Mouse (Mus musculus) left cerebral cortex, adult 18-20 months (tissue): Measurements from ENCODE around the gene Lgals12. TPM values are rescaled to one million over a fixed set of nuclear protein-coding genes. Genes with fewer than 3 reads are reported as not detected.
A peak's percentile ranks its signal among the peaks of the same experiment; 100 is the strongest.

Source experiments
- DNase-seq, 2 experiments: peaks; one replicate each; pipeline ENCODE4 v3.0.0; 2021 to 2022; ENCODE audit warnings: low spot score in 2 of 2, mixed read lengths in 1 of 2
- total RNA-seq, 2 experiments: library from RNA; stranded (reverse); gene quantifications; 2 replicates each; pipeline ENCODE4 v1.2.3; 2021

Lgals12 gene
- total RNA-seq, 2 experiments from 2014 or later, result 0.77 to 0.91 TPM

DNA sequence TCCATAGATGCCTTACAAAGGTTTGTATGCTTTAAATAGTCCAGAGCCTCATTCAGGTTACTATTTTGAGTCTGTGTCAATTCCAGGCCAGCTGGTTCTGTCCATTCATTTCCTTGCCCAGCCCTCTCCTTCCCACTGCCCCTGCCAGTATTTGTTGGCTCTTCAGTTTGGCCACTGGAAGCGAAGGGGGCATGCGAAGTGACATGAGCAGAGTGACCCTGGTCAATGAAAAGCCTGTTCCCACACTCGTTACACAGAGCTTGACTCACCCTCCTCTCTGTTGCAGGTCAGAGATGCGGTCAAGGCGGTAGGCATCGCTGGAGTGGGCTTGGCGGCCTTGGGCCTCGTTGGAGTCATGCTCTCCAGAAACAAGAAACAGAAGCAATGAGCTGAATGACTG is 21.7 kb downstream of the Lgals12 start:
- no peak for DNase-seq

DNA sequence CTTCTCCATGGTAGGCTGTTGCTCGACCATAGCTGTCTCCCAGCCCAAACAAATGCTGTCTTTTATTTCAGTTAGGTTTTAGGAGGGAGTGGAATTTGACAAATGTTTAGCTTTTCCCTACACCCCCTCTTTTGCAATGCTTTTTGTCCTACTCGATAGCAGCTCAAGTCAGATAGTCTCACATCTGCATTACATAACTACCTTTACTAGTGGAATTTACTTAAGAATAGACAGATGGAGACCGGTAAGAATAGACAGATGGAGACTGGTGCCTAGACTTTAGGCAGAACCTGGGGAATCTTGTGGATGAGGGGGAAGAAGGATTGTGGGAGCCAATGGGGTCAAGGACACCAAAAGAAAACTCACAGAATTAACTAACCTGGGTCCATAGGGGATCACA is 23.4 kb downstream of the Lgals12 start:
- DNase-seq, result no peak

DNA sequence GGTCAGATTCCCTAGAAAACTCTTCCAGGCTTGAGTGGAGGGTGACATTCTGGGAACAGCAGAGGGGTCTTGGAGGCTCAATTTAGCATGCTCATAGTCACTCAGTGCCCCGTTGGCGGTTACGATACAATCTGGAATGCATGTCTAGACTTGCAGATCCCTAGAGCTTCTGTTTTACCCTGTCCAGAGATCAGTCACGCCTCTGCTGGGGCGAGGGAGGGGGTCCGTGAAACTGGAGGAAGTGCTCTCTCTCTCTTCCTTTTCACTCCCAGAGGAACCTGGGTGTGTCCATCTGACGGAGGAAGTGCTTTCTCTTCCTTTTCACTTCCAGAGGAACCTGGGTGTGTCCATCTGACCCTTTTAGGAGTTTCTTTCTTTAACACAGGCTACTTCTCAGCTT is 23.9 kb downstream of the Lgals12 start:
- DNase-seq, result no peak

DNA sequence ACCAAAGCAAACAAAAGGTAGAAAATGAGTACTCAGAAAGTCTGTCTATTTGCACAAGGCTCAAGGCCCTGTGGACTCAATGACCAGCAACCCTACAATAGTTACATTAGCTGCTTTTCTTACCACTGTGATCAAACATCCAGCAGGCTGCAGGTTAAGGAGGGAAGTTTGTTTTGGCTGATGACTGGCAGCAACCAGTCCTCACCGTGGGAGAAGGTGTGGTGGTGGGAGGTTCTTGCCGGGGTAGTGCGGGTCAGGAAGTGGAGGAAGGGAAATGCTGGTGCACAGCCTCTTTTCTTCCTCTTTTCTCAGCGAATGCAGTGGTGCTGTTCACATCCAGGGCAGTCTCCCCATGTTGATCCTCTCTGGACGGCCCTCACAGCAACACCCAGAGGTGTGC is 26.0 kb downstream of the Lgals12 start:
- DNase-seq, result no peak

DNA sequence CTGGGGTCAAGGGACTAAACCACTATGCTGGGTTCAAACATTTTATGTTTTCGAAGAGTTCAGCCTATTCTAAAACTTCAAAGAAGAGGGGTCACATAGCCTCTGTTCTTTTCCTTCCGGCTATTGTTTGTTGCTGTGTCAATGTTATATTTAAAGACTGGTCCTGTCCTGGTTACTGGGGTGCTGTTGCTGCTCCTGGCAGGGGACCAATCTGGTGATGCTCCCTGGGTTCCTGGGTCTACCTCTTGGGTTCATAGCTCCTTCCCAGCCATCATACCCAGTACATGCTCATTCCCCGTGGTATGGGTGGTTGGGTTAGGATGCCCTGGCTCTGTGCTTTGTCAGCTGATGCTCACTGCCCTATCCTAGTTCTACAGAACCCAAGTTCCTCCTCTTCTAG is 29.3 kb downstream of the Lgals12 start:
- DNase-seq, result no peak

DNA sequence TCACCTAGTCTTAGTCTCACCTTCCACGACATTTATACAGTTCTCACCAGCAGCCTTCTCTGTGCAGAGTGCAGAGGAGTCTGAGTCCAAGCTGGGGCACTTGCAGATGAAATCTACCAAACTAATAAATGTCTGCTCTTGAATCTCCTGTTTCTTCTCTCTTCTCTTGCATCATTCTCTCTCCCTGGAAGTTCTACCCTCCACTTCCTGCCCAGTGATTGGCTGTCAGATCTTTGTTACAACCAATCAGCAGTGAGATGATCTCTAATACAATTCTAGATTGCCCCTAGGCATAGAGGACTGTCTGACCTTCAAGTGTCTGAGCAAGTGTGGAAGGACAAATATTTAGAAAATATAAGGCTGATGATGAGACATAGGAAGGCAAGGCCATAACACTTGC is 30.8 kb downstream of the Lgals12 start:
- DNase-seq, result no peak

DNA sequence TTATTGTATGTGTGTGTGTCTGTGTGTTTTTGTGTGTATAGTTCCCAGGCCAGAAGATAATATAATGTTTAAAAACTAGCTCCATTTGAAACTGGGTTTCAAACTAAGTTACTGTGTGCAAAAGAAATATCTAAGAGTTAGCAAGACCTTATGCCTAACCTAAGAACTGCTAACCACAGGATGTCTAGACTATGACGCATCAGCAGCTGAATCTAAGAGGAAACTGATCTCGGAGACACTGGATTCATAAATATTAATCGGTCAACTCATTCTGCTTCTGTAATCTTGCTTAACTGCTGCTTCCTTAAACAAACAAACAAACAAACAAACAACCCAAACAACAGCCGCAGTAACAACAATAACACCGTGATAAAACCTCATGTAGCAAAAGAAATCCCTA is 37.3 kb downstream of the Lgals12 start:
- no peak for DNase-seq

DNA sequence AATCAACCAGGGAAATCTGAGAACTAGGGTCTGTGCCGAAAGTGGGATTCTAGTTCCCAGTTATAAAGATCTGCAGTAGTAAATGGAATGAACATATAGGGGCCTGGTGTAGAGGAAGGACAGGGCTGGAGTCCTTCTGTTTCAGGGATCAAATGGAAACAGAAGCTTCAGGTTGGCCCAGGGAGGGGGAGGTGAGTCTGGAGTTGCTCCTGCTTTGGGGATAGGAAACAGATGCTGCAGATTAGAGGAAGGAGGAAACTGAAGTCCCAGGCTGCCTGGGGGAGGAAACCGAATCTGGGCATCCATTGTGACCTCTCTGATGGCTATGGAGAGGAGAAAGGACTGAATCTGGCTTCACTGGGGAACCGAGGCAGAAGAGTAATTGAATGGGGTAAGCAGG is 38.6 kb downstream of the Lgals12 start:
- no peak for DNase-seq

DNA sequence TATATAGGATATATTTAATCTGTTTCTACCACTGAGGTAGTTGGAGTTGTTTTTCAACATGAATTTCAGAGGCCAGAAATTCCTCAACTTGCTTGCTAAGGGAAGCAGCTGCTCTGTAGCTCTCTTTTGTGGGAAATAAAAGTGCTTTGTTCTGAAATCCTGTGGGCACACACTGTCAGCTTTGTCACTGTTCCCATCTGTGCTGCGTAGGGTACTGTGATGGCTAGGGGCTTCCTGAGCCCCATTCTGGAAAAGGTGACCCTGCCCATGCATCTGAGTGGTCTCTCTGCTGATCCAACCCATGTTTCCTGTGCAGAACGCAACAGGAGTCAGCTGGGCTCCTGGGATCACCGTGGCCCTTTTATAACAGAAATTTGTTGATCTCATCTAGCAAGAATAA is 40.2 kb downstream of the Lgals12 start:
- peak in 1 of 2 experiments; percentile 17 for DNase-seq

DNA sequence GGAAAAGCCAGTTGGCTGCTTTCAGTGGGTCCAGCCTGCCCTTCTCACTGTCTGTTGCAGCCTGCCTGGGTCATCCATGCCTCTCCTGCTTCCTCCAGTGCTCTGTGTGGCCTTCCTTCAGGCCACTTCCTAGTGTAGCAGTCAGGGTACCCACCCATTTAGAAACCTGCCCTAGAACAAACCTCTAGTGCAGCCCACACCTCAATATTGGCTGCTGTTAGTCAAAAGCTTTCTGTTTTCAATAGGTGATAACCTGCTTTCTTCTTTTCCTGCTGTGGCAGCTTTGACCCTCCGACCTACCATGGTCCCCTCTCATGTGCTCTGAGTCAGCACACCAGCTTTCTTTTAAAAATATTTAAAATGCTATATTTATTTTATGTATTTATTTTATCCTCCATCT is 42.5 kb downstream of the Lgals12 start:
- no peak for DNase-seq

DNA sequence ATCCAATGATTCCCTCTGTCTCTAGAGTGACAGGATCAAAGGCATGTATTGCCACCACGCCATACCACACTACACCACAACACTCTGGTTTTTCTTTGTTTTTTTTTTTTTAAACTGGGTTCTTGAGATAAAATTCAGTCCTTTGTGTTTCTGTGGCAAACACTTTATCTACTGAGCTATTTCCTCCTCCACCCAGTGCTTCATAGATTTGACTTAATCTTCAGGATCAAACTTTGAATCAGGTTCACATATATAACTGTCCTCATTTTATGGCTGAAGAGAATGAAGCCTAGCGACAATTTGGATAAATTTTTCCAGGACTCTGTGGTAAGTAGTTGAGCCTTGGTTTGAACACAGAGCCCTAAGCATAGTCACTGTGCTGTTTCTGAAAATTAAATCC is 43.3 kb downstream of the Lgals12 start:
- DNase-seq, result no peak

DNA sequence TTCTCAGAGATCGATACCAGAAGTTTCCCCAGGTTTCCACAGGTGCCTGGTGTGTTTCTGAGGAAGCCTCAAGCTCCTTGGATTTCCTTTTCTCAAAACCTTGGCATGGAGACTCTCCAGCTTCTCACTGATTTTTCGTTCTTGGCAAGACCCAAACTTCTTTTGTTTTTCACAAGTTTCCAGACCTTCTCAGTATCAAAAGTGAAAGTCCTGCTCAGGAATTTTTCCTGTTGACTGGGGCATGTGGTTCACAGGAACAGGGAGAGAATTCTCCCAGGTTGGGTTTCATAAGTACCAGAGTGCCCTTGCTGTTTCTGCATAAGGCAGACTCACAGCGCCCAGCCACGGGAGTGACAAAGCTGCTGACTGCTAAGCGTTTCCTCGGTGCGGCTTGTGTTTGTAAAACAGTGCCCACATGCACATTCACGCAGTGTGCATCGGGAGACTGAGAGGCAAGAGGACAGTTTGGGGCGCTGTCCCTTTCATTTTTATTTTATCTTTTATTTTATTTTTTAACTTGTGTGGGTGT is 44.3 kb downstream of the Lgals12 start:
- no peak for DNase-seq

DNA sequence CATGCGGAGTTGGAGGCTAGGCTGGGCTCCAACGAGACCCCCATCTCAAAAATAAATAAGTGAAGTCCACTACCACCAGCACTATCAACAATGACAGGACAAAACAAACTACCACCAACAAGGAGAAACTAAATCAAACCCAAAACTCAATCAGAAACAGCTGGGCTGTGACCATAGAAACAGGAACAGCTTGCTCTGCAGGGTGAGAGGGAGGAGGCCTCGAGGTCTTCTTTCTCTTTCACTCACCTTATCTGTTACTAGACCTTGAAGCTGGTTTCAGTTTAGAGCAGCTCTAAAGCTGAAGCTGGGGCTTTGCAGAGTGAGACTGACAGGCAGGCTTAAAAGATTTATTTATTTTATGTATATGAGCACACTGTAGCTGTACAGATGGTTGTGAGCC is 45.5 kb downstream of the Lgals12 start:
- no peak for DNase-seq

DNA sequence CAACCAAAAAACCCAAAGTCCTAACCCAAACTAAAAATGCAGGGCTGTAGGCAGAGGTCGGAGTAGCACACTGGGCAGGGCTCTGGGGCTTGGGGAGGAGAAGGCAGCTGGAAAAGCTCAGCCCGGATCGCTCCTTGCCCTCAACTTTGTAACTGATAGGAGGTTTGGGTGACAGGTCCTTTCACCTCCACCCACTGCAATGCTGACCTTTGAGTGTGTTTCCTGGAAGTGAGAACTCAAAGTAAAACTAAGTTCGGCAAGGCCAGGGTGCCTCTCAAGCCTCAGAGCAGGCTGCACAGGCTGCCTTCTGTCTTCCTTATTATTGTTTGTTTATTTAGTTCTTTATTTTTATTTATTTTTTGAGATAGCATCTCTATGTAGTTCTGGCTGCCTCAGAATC is 47.0 kb downstream of the Lgals12 start:
- DNase-seq, result no peak

DNA sequence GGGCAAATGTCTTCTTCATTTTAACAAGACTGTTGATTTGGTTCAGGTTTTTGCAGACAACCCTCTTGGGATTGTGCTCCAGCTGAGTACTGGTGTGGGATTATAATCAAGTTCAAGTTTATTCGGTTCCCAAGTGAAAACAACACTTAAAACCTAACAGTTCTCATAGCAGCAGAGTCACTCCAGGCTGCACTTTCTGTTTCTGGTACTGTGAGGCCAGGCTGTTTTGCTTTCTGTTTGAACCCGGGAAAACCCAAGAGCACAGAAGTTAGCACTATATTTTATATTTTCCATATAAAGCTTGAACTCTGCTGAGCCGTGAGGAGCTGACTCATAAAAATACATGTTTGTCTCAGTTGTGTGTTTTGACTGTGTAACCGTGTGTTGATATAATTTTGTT is 48.3 kb downstream of the Lgals12 start:
- DNase-seq, result no peak

DNA sequence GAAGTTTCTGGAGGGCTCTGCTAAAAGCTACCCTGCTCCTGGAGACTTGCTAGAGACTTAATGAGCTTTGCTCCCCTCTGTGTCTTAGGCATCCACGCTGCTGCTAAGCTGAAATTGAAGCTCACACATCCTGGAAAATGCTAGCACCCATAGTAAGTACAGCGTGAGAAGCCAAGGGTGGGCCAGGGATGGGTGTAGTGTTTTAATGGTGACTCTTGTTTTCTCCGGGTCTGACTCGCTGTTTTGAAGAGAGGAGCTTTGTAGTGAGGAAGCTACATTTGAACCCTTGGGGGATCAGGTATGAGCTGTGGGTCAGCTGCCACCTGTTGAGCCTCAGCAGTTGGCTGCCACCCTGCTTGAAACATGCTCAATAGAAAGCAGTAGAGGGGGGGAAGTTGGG is 49.1 kb downstream of the Lgals12 start:
- no peak for DNase-seq

DNA sequence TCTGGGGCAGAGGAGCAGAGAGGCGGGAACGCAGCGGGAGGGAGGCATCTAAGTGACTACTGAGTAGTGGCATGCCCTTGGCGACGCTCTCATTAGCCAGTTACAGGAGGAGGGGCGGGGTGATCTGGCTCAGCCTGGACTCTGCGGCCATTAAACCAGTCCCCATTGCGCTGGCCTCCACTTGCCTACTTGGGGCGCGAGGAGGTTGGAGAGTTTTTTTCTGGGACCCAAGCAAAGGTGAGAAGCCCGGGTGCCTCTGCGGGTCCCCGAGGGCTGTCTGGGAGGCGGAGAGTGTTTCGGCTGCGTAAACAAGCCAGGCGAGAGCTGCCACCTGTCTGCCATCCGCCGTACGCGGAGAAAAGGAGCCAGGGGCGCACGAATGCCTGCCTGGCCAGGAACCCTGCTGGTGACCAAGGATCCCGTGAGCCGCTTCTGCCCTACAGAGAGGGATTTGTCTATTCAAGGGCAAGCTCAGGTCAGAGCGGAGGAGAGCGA is 49.6 kb downstream of the Lgals12 start, which contains the start of gene Pla2g16:
TSS of gene Pla2g16 (plus strand) at position 132 of the 495 bp plus-strand sequence.
- DNase-seq, result peak; percentile 17 to 40

DNA sequence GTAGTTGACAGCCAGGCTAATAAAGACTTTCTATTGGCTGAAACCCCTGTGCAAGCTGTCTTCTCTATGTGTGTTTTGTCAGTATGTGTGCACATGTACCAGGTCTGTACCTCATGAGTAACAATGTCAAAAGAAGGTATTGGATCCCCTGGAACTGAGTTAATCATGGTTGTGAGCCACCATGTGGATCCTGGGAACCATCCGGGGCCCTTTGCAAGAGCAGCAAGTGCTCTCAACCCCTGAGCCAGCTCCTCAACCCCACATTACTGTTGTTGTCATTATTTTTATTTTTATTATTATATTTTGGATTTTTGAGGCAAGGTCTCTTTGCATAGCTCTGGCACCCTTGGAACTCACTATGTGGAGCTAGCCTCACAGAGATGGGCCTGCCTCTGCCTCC is 50.4 kb downstream of the Lgals12 start:
- no peak for DNase-seq

DNA sequence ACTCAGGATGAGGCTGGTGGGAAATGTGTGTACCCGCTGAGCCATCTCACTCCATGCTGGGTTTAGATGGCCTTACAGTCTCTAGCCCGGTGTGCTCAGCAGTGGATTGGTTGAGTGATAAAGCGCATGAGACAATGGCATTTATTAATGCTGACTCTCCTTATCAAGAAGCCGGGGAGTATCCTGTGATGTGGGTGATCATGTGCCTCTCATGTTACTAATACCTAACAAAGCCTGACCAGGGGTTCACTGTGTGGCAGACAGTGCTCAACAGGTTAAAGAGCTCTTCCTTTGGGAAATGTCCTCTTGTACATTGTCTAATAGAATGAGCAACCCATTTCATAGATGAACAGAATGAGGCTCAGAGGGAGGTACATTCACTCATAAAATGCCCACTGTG is 52.1 kb downstream of the Lgals12 start:
- DNase-seq, result no peak

DNA sequence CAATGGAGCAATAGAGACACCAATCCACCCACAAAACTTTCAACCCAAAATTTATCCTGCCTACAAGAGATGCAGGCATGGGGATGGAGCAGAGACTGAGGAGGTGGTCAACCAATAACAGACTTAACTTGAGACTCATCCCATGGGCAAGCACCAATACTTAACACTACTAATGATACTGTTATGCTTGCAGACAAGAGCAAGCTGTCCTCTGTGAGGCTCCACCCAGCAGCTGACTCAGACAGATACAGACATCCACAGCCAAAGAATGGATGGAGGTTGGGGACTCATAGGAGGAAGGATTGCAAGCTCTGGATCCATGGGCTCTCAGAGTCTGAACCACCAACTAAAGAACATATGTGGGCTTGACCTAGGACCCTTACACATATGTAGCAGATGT is 53.6 kb downstream of the Lgals12 start:
- DNase-seq, result no peak

DNA sequence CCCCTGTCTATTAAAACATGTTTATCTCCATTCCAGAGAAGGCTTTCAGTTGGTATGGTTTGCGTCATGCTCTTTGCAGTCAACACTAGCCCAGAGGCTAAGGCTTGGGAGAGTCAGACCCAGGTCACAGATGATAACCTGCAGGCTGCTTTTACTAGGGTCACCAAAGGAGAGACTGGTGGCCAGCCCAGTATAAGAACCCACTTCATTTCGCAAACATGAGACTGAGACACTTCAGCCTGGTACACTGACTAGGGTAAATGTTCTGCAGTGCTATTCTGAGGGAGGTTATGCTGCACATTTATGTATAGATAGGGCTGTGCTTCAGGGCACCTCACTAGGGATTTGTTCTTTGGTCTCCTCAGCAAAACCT is 54.7 kb downstream of the Lgals12 start:
- no peak for DNase-seq

DNA sequence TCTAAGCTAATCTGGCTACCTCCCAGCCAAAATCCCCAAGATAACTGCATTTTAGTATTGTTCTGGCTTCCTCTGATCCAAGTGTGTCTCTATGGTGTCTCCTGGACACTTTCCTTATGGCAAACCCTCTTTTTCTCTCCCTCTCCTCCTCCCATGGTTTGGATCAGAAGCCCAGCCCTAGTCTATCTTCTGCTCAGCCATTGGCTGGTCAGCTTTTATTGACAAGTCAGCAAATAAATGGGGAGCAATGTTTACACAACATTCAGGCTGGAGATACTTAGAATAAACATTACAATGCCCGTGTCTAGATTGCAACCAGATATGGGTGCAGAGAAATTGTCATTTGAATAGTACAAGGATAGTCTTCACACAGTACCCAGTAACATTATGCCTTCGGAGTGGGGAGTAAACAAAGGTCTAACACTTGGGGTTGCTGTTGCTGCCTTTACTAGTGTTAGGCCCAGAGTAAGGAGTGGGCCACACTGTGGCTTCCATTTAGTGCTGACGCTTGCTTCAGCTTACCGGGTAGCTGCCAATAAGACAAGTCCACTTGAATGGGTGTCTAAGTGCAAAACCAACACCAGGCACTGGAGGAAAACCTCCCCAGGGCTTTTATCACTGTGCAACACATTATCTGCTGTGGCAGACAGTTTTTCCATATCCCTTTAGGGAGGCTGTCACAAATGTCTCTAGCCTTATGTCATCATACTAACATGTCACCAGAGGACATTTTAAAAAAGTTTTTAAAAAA is 55.3 kb downstream of the Lgals12 start:
- DNase-seq, result no peak

DNA sequence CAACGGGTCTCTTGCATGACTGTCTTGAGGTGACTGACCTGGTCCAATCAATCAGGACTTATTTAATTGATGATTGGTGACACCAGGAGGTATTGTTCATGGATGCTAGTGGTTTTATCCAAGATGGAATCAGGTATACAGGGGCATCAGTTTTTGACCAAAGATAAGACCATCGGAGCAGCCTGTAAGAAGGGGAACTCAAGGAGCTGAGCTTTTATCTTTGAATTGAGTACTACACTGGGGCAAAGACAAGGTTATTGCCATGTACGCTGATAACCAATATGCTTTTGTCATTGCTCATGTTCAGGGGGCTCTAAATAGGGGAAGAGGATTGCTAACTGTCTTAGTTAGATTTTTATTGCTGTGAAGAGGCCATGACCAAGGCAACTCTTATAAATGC is 58.1 kb downstream of the Lgals12 start:
- DNase-seq, result no peak
